Mouse (Mus musculus): ENCODE data around the gene Adgrd1. TPM values are rescaled to one million over a fixed set of nuclear protein-coding genes. Genes with fewer than 3 reads are reported as not detected.
A peak's percentile ranks its signal among the peaks of the same experiment; 100 is the strongest.

Gene Adgrd1
- polyA plus RNA-seq, 1 experiment from 2014 or later, result 0.03 TPM

- H3K9me3 ChIP-seq, result no peaks in the 10 kb centered on the region
- WGBS, result 42% methylated on average over 8 of the region's 8 CpGs
Observed at GRCm38 (mm10) chr5:129182554-129182953, 86.0 kb downstream of the Adgrd1 start.

GRCm38 (mm10) chr5:129186260-129186659, 89.7 kb downstream of the Adgrd1 start:
- Histone ChIP-seq H3K27me3 (0 out of 2 replicates have a peak, but pooled peaks cover 4% of the 10 kb centered on the region), H3K9me3 (no peaks in the 10 kb centered on the region), H3K27ac (no peak overlapping the region), H3K4me2 (replicated peaks) (no peak overlapping the region), H3K9ac (no peak overlapping the region), H3K4me1 (peaks cover 4% of the 10 kb centered on the region; the same call in 1 of the 2 replicates), H3K36me3 (no peaks in the 10 kb centered on the region), H3K4me3 (no peak overlapping the region)
- ATAC-seq (ENCODE audit: insufficient number of reproducible peaks, insufficient read depth, low FRiP score, low TSS enrichment), result no peak
- WGBS, result 11% methylated on average over 2 of the region's 2 CpGs

More at GRCm38 (mm10) chr5:129182554-129182953, 86.0 kb downstream of the Adgrd1 start:
- H3K4me2 ChIP-seq (replicated peaks), result no peak overlapping the region
- no peak overlapping the region for H3K27ac ChIP-seq
- no peak for ATAC-seq (ENCODE audit: insufficient number of reproducible peaks, insufficient read depth, low FRiP score, low TSS enrichment)
- peaks cover 4% of the 10 kb centered on the region; the same call in 1 of the 2 replicates for H3K4me1 ChIP-seq
- no peak overlapping the region for H3K9ac ChIP-seq
- H3K36me3 ChIP-seq, result no peaks in the 10 kb centered on the region
- H3K27me3 ChIP-seq, result no peaks in the 10 kb centered on the region
- H3K4me3 ChIP-seq, result no peak overlapping the region

- no peak for ATAC-seq (ENCODE audit: insufficient number of reproducible peaks, insufficient read depth, low FRiP score, low TSS enrichment)
- 75% methylated on average over 7 of the region's 7 CpGs for WGBS
Observed at GRCm38 (mm10) chr5:129186926-129187325, 90.4 kb downstream of the Adgrd1 start.

GRCm38 (mm10) chr5:129189071-129189470, 92.5 kb downstream of the Adgrd1 start:
- no peak overlapping the region for H3K4me2 ChIP-seq (replicated peaks)
- H3K27ac ChIP-seq, result no peak overlapping the region
- 78% methylated on average over 6 of the region's 6 CpGs for WGBS
- H3K4me1 ChIP-seq, result no peaks in the 10 kb centered on the region
- 0 out of 2 replicates have a peak, but pooled peaks cover 4% of the 10 kb centered on the region for H3K27me3 ChIP-seq
- no peaks in the 10 kb centered on the region for H3K36me3 ChIP-seq
- no peak overlapping the region for H3K9ac ChIP-seq
- ATAC-seq (ENCODE audit: insufficient number of reproducible peaks, insufficient read depth, low FRiP score, low TSS enrichment), result no peak
- H3K4me3 ChIP-seq, result no peak overlapping the region
- no peaks in the 10 kb centered on the region for H3K9me3 ChIP-seq

More at GRCm38 (mm10) chr5:129186926-129187325, 90.4 kb downstream of the Adgrd1 start:
- Histone ChIP-seq H3K4me3 (no peak overlapping the region), H3K4me1 (peaks cover 4% of the 10 kb centered on the region; the same call in 1 of the 2 replicates), H3K27me3 (0 out of 2 replicates have a peak, but pooled peaks cover 4% of the 10 kb centered on the region), H3K4me2 (replicated peaks) (no peak overlapping the region), H3K9ac (no peak overlapping the region), H3K9me3 (no peaks in the 10 kb centered on the region), H3K27ac (no peak overlapping the region), H3K36me3 (no peaks in the 10 kb centered on the region)

- no peak for ATAC-seq (ENCODE audit: insufficient number of reproducible peaks, insufficient read depth, low FRiP score, low TSS enrichment)
- H3K27me3 ChIP-seq, result 0 out of 2 replicates have a peak, but pooled peaks cover 4% of the 10 kb centered on the region
- no peaks in the 10 kb centered on the region for H3K9me3 ChIP-seq
- H3K4me3 ChIP-seq, result no peak overlapping the region
- H3K27ac ChIP-seq, result no peak overlapping the region
- 80% methylated on average over 7 of the region's 7 CpGs for WGBS
- no peak overlapping the region for H3K4me2 ChIP-seq (replicated peaks)
- H3K4me1 ChIP-seq, result no peaks in the 10 kb centered on the region
- no peaks in the 10 kb centered on the region for H3K36me3 ChIP-seq
- no peak overlapping the region for H3K9ac ChIP-seq
Observed at GRCm38 (mm10) chr5:129190077-129190476, 93.5 kb downstream of the Adgrd1 start.

GRCm38 (mm10) chr5:129196501-129196900, 100.0 kb downstream of the Adgrd1 start:
- Histone ChIP-seq H3K4me2 (replicated peaks) (no peak overlapping the region), H3K27me3 (no peaks in the 10 kb centered on the region), H3K4me1 (peaks cover 9% of the 10 kb centered on the region; the same call in 1 of the 2 replicates), H3K36me3 (no peaks in the 10 kb centered on the region), H3K27ac (no peak overlapping the region), H3K9ac (no peak overlapping the region), H3K9me3 (no peaks in the 10 kb centered on the region), H3K4me3 (no peak overlapping the region)
- 45% methylated on average over 9 of the region's 9 CpGs for WGBS
- no peak for ATAC-seq (ENCODE audit: insufficient number of reproducible peaks, insufficient read depth, low FRiP score, low TSS enrichment)

- Histone ChIP-seq H3K27me3 (no peaks in the 10 kb centered on the region), H3K9me3 (no peaks in the 10 kb centered on the region), H3K9ac (no peak overlapping the region), H3K4me3 (no peak overlapping the region), H3K36me3 (no peaks in the 10 kb centered on the region), H3K4me2 (replicated peaks) (no peak overlapping the region), H3K27ac (no peak overlapping the region), H3K4me1 (peaks cover 9% of the 10 kb centered on the region; the same call in 1 of the 2 replicates)
- WGBS, result 69% methylated on average over 9 of the region's 9 CpGs
- no peak for ATAC-seq (ENCODE audit: insufficient number of reproducible peaks, insufficient read depth, low FRiP score, low TSS enrichment)
Observed at GRCm38 (mm10) chr5:129196971-129197519, 100.5 kb downstream of the Adgrd1 start.

- no peak overlapping the region for H3K4me2 ChIP-seq (replicated peaks)
- H3K9ac ChIP-seq, result no peak overlapping the region
- no peaks in the 10 kb centered on the region for H3K9me3 ChIP-seq
- no peak for ATAC-seq (ENCODE audit: insufficient number of reproducible peaks, insufficient read depth, low FRiP score, low TSS enrichment)
- no peaks in the 10 kb centered on the region for H3K27me3 ChIP-seq
- H3K27ac ChIP-seq, result no peak overlapping the region
- H3K36me3 ChIP-seq, result no peaks in the 10 kb centered on the region
- peaks cover 9% of the 10 kb centered on the region; the same call in 1 of the 2 replicates for H3K4me1 ChIP-seq
- H3K4me3 ChIP-seq, result no peak overlapping the region
- 84% methylated on average over 3 of the region's 3 CpGs for WGBS
Observed at GRCm38 (mm10) chr5:129200132-129200531, 103.6 kb downstream of the Adgrd1 start.

GRCm38 (mm10) chr5:129208279-129208678, 111.7 kb downstream of the Adgrd1 start:
- H3K4me1 ChIP-seq, result peaks cover 5% of the 10 kb centered on the region; the same call in 1 of the 2 replicates
- H3K4me2 ChIP-seq (replicated peaks), result no peak overlapping the region
- H3K36me3 ChIP-seq, result no peaks in the 10 kb centered on the region
- ATAC-seq (ENCODE audit: insufficient number of reproducible peaks, insufficient read depth, low FRiP score, low TSS enrichment), result no peak
- peaks cover 3% of the 10 kb centered on the region; the same call in 1 of the 2 replicates for H3K27me3 ChIP-seq
- no peak overlapping the region for H3K27ac ChIP-seq
- H3K9me3 ChIP-seq, result no peaks in the 10 kb centered on the region
- H3K4me3 ChIP-seq, result no peak overlapping the region
- no peak overlapping the region for H3K9ac ChIP-seq

- ATAC-seq (ENCODE audit: insufficient number of reproducible peaks, insufficient read depth, low FRiP score, low TSS enrichment), result no peak
- 73% methylated on average over 4 of the region's 4 CpGs for WGBS
- Histone ChIP-seq H3K4me1 (peaks cover 5% of the 10 kb centered on the region; the same call in 1 of the 2 replicates), H3K36me3 (no peaks in the 10 kb centered on the region), H3K9me3 (no peaks in the 10 kb centered on the region), H3K27ac (no peak overlapping the region), H3K27me3 (peaks cover 3% of the 10 kb centered on the region; the same call in 1 of the 2 replicates), H3K9ac (no peak overlapping the region), H3K4me3 (no peak overlapping the region), H3K4me2 (replicated peaks) (no peak overlapping the region)
Observed at GRCm38 (mm10) chr5:129208845-129209244, 112.3 kb downstream of the Adgrd1 start.

- no peak for ATAC-seq (ENCODE audit: insufficient number of reproducible peaks, insufficient read depth, low FRiP score, low TSS enrichment)
- whole genome bisulfite sequencing, result 59% methylated on average over 14 of the region's 14 CpGs
- no peak overlapping the region for H3K9ac ChIP-seq
- no peaks in the 10 kb centered on the region for H3K9me3 ChIP-seq
- peaks cover 5% of the 10 kb centered on the region; the same call in 1 of the 2 replicates for H3K4me1 ChIP-seq
- H3K4me2 ChIP-seq (replicated peaks), result no peak overlapping the region
- peaks cover 3% of the 10 kb centered on the region; the same call in 1 of the 2 replicates for H3K27me3 ChIP-seq
- H3K4me3 ChIP-seq, result no peak overlapping the region
- no peaks in the 10 kb centered on the region for H3K36me3 ChIP-seq
- H3K27ac ChIP-seq, result no peak overlapping the region
Observed at GRCm38 (mm10) chr5:129211385-129212031, 115.0 kb downstream of the Adgrd1 start.

- ATAC-seq (ENCODE audit: insufficient number of reproducible peaks, insufficient read depth, low FRiP score, low TSS enrichment), result 0 out of 2 replicates have a peak, but pooled peaks have one; percentile 53
Observed at GRCm38 (mm10) chr5:129214023-129214422, 117.5 kb downstream of the Adgrd1 start.

More at GRCm38 (mm10) chr5:129214023-129214422, 117.5 kb downstream of the Adgrd1 start:
- Histone ChIP-seq H3K27ac (no peak overlapping the region), H3K4me1 (peaks cover 19% of the 10 kb centered on the region), H3K9me3 (no peaks in the 10 kb centered on the region), H3K36me3 (no peaks in the 10 kb centered on the region), H3K27me3 (peaks cover 3% of the 10 kb centered on the region; the same call in 1 of the 2 replicates), H3K9ac (no peak overlapping the region), H3K4me3 (no peak overlapping the region), H3K4me2 (replicated peaks) (no peak overlapping the region)
- WGBS, result 44% methylated on average over 9 of the region's 9 CpGs

Data from embryonic facial prominence, embryonic 12.5 days (tissue).